Mouse (Mus musculus) lung, adult 2 months (tissue): ENCODE results near the gene Stxbp6. TPM values are rescaled to one million over a fixed set of nuclear protein-coding genes. Genes with fewer than 3 reads are reported as not detected.
"Not testable (repeated sequence)": the region's sequence is repeated elsewhere in the genome, so short reads cannot be mapped to it uniquely, and the experiment has no call there.

Source experiments
- DNase-seq: peaks from one replicate; pipeline ENCODE4 v3.0.0; 2022
- H3K4me1 ChIP-seq: fragments of 200-500 bp; 2 replicates; pipeline ENCODE4 v1.6.1; 2011; ENCODE audit warnings: low read length; ENCODE audit not compliant: control insufficient read depth, insufficient read depth
- H3K4me3 ChIP-seq: fragments of 200-500 bp; replicated peaks from 2 replicates; pipeline ENCODE3; 2011; ENCODE audit warnings: low read depth, mild to moderate bottlenecking, control low read depth, low read length; ENCODE audit errors: extremely low read depth
- CTCF ChIP-seq: fragments of 200-500 bp; IDR thresholded peaks from 2 replicates; pipeline ENCODE4 v1.5.1; 2011; ENCODE audit warnings: mild to moderate bottlenecking, low read length, control low read depth; ENCODE audit not compliant: insufficient read depth
- POLR2A ChIP-seq: fragments of 200-500 bp; IDR thresholded peaks from 2 replicates; pipeline ENCODE4 v1.6.1; 2011; ENCODE audit warnings: low read depth, mild to moderate bottlenecking, control low read depth, low read length, borderline replicate concordance; ENCODE audit errors: extremely low read depth
- WGBS: fragments of 180-500 bp; shearing (Covaris S2); methylation state at CpG from one replicate; pipeline ENCODE4 v1.1.7; 2018; 5-methylcytosine and 5-hydroxymethylcytosine counted together
- polyA plus RNA-seq: library from polyadenylated mRNA; depleted of rRNA; stranded (reverse); fragments of >200 nt; gene quantifications from 2 replicates; pipeline ENCODE4 v1.2.3, GENCODE M21; 2012

Stxbp6 gene
- polyA plus RNA-seq, 1 experiment: 24.5 TPM

DNA sequence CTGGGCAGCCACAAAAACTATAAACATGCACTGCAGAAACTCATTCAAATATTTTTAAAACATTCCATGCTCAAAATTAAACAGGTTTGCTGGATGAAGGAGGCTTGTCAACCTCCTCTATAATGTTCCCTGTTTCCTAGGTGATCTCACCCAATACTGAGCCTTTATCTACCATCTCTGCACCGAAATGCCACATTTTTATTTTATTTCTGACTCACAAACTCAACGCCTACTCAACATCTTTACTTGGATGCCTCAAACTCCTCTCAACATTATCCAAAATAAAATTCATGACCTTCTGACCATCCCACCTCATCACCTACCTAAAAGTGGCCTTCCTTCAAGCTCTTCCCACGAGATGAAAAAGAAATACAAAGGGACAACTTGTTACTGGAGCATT lies 18.1 kb downstream of the Stxbp6 start:
- H3K4me1 ChIP-seq: peaks cover 19% of the 10 kb centered on the region
- TF ChIP-seq POLR2A (no peak), CTCF (no peak)
- WGBS: 79% methylated on average over 3 of the region's 3 CpGs
- no peak for DNase-seq
- H3K4me3 ChIP-seq: no peak overlapping the region

DNA sequence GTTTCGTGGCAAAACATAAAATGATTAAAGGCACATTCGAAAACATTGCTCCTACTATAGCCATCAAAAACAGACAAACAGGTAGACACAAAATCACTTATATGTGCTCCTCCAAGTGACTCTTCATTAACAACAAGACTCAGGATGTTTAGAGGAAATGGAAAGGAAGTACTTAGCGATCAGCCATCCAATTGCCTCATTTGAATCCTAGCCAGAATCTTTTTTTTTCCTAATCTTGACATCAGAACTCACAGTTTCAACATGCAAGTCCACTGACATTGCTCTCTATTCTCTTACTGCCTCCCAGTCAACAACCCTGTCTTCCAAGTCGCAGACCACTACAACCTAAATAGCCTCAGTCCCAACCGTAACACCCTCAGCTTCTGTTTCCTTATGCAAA lies 21.2 kb downstream of the Stxbp6 start:
- peaks cover 19% of the 10 kb centered on the region for H3K4me1 ChIP-seq
- DNase-seq: no peak
- TF ChIP-seq CTCF: no peak
- TF ChIP-seq POLR2A: no peak
- 60% methylated on average over 5 of the region's 5 CpGs for WGBS
- no peak overlapping the region for H3K4me3 ChIP-seq

DNA sequence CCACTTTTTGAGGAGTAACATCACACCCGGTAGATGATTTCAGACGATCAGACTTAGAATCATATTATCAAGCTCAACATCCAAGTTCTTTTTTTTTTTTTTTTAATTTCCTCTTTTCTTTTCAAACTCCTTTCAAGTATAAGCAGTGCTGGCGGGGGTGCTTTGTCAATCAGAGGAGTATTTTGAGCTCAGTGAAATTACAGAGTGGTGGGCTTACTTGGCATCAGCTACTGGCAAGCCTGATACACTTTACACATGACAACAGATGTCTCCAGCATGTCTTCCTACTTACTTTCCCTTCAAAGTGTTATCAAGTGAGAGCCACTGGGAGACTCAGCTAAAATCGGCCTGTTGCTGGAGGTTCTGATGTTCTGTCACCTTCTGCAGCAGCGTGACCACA lies 21.6 kb downstream of the Stxbp6 start:
- Histone ChIP-seq H3K4me1 (peaks cover 19% of the 10 kb centered on the region), H3K4me3 (no peak overlapping the region)
- DNase-seq: no peak
- no peak for TF ChIP-seq CTCF
- no peak for TF ChIP-seq POLR2A
- 69% methylated on average over 5 of the region's 5 CpGs for WGBS

DNA sequence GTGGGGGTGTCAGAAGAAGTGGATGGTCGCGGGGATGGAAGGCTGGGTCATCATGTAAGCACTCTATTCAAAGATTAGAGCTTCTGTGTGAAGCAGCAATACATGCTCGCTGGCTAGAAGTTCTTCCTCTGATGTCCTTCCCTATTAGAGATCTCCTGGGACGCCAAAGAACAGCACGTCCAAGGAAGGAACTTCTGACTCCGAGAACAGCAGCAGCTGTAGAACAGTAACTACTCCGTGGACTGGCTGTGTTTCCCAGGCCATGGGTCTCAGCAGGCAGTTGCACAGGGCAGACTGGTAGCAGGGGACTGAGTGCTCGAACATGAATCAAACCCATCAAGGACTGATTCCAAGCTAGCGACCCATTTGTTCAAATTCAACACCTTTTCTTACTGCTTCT lies 24.6 kb downstream of the Stxbp6 start:
- Histone ChIP-seq H3K4me1 (peaks cover 9% of the 10 kb centered on the region), H3K4me3 (no peak overlapping the region)
- TF ChIP-seq POLR2A: no peak
- no peak for TF ChIP-seq CTCF
- no peak for DNase-seq
- WGBS: 79% methylated on average over 9 of the region's 9 CpGs

DNA sequence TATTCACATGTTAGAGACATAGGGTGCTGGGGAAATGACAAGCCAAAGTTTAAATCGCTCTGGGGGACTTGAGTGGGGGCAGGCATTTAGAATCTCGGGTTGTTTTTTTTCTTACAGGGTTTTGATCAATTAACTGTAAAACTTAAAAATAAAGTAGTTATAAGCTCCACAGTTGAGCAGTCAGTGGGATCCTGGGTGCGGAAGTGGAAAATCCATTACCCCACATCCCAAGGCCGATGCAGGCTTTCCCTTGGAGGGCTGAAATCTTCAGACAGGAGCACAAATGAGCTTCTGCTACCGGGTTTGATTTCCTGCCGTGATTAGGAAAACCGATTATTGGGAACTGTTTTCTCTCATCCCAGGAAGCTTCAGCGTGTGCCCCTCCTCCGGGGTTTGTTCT lies 26.8 kb downstream of the Stxbp6 start:
- not testable (repeated sequence) for H3K4me1 ChIP-seq, H3K4me3 ChIP-seq, DNase-seq
- 58% methylated on average over 9 of the region's 9 CpGs for WGBS

DNA sequence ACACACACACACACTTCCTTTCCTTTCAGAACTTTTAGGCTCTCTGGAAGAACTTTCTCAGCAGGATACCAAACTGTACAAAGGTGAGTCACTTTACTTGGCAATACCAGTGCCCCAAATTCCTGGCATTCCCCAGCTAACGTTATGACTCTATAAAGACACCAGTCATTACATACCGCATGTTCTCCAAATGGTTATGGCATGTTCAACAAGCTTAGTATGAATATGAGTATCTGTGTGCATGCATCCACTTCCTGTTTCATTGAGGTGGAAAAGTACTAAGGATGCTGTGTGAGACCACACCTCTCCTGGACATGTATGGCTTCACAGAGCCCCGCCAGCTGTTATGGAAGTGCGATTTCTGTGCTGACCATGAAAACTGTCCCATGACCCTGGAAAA lies 27.3 kb downstream of the Stxbp6 start:
- Histone ChIP-seq H3K4me3 (no peak overlapping the region), H3K4me1 (peaks cover 3% of the 10 kb centered on the region; the same call in 1 of the 2 replicates)
- 58% methylated on average over 4 of the region's 4 CpGs for WGBS
- no peak for TF ChIP-seq POLR2A
- TF ChIP-seq CTCF: no peak
- DNase-seq: no peak

DNA sequence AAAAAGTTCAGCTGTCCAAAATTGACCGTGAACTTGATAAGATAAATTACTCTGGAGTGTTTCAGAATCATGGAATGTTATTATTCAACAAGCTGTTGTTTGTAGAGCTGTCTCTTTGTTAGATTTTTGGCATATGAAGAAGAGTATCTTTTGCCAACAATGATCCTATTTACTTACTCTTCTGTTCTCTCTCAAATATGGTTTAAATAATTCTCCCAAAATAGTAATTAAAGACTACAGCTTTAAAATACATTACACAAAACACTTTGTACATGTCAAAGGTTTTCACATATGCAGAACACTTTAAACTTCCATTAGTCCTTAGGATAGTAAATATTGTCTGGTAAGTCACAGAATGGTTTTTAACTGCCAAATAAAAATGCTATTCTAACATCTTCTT lies 29.9 kb downstream of the Stxbp6 start:
- no peak for DNase-seq
- 20% methylated on average over 1 of the region's 1 CpGs for whole genome bisulfite sequencing
- H3K4me3 ChIP-seq: no peak overlapping the region
- TF ChIP-seq POLR2A (no peak), CTCF (no peak)
- H3K4me1 ChIP-seq: peaks cover 3% of the 10 kb centered on the region; the same call in 1 of the 2 replicates

DNA sequence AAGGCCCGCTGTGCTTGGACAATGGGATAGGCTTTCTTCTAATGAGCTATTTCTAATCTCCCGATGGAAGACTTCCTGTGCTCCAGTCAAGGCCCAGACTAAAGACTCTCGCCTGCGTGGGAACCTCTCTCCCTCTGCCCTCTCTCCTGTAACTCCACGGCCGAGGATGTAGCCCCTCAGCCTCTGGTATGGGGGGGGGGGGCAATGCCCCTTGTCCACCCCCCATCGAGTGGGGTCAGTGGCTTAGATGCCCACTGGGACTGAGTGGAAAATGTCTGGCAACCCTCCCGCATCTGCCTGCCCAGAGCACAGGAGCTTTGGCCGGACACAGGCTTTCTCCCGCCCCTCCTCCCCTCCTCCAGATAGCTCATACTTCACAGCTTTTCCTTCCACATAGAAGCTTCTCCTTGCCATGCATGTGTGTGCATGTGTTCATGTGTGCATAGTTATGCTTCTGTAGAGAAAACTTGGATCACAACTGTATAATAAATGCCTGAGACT lies 31.9 kb downstream of the Stxbp6 start:
- no peak for DNase-seq
- no peak overlapping the region for H3K4me3 ChIP-seq
- peaks cover 3% of the 10 kb centered on the region for H3K4me1 ChIP-seq
- TF ChIP-seq CTCF (no peak), POLR2A (no peak)
- 53% methylated on average over 10 of the region's 10 CpGs for WGBS

DNA sequence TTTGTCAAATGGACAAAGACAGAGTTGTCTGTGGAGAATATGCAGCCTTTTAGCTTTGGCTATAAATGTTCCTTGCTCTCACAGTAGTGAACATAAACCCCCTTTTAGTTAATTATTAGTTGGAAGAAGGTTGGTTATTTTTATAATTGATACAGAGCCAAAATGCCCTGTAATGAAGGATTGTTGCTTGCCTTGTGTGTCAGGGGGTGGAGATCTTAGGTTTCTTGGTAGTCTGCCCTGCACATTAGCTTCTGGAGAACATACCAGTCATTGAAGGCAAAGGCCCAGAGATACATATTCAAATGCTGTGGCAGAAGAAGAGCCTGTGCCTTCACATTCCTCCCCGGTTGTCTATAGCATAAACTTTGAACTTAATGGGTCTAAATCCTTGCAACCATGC lies 37.0 kb downstream of the Stxbp6 start:
- Histone ChIP-seq H3K4me1 (no peaks in the 10 kb centered on the region; the same call in 1 of the 2 replicates), H3K4me3 (no peak overlapping the region)
- no peak for DNase-seq
- no peak for TF ChIP-seq CTCF
- no peak for TF ChIP-seq POLR2A
- 66% methylated on average over 1 of the region's 1 CpGs for WGBS

DNA sequence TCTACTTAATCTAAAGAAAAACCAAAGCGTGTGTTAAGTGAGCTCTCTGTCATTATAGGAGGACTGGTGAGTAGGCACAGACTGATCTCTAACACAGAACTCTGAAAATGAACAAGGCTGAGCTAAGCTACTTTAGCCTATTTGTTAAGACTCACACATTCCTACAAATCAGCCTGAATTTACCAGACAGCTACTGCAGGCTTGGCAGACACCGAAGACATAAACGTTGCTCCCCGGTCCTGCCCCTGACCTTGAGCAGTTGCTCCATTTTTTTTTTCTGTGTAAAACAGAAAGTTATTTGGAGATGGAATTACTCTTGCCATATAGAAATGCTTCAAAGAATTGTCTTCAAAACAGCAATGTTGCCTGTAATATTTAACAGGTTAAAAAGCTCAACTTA lies 37.4 kb downstream of the Stxbp6 start:
- no peaks in the 10 kb centered on the region; the same call in 1 of the 2 replicates for H3K4me1 ChIP-seq
- no peak overlapping the region for H3K4me3 ChIP-seq
- TF ChIP-seq CTCF: no peak
- no peak for TF ChIP-seq POLR2A
- 64% methylated on average over 4 of the region's 4 CpGs for WGBS
- DNase-seq: no peak
